Mouse (Mus musculus) hindbrain, embryonic 12.5 days (tissue): ENCODE measurements around the gene Cyp27a1. TPM values are rescaled to one million over a fixed set of nuclear protein-coding genes. Genes with fewer than 3 reads are reported as not detected.

Source experiments
- ATAC-seq: fragments of 200-750 bp; cut with Nextera tagmentation; 2 replicates; pipeline ENCODE4 v1.8.0; 2017; ENCODE audit warnings: moderate TSS enrichment; ENCODE audit not compliant: low FRiP score
- H3K27ac ChIP-seq: fragments of 300-500 bp; sonication (generic); 2 replicates; pipeline ENCODE4 v1.5.1; 2016; ENCODE audit warnings: mild to moderate bottlenecking
- H3K27me3 ChIP-seq: fragments of 300-500 bp; sonication (generic); 2 replicates; pipeline ENCODE4 v1.6.1; 2016; ENCODE audit warnings: mild to moderate bottlenecking
- H3K36me3 ChIP-seq: fragments of 300-500 bp; sonication (generic); 2 replicates; pipeline ENCODE4 v1.6.1; 2016; ENCODE audit warnings: mild to moderate bottlenecking
- H3K4me1 ChIP-seq: fragments of 300-500 bp; sonication (generic); 2 replicates; pipeline ENCODE4 v1.6.1; 2016
- H3K4me2 ChIP-seq: fragments of 300-500 bp; sonication (generic); replicated peaks from 2 replicates; pipeline ENCODE4 v1.6.1; 2016; ENCODE audit warnings: mild to moderate bottlenecking
- H3K4me3 ChIP-seq: fragments of 300-500 bp; sonication (generic); 2 replicates; pipeline ENCODE4 v1.5.1; 2016; ENCODE audit warnings: mild to moderate bottlenecking
- H3K9ac ChIP-seq: fragments of 300-500 bp; sonication (generic); 2 replicates; pipeline ENCODE4 v1.6.1; 2016; ENCODE audit warnings: mild to moderate bottlenecking, moderate library complexity
- H3K9me3 ChIP-seq: fragments of 300-500 bp; sonication (generic); replicated peaks from 2 replicates; pipeline ENCODE4 v1.6.1; 2016; ENCODE audit warnings: mild to moderate bottlenecking
- WGBS: fragments of 180-500 bp; shearing (Covaris S2); methylation state at CpG from one replicate; pipeline ENCODE4 v1.1.7; 2016; 5-methylcytosine and 5-hydroxymethylcytosine counted together
- polyA plus RNA-seq: library from polyadenylated mRNA; unstranded; fragments of >200 nt; fragmentation: Nextera tagmentation; extraction: Ambion mirVana; gene quantifications from 2 replicates; pipeline ENCODE4 v1.2.1, GENCODE M21; 2016

Gene Cyp27a1
- 3.2 and 4.6 TPM in 2 replicates for polyA plus RNA-seq

DNA sequence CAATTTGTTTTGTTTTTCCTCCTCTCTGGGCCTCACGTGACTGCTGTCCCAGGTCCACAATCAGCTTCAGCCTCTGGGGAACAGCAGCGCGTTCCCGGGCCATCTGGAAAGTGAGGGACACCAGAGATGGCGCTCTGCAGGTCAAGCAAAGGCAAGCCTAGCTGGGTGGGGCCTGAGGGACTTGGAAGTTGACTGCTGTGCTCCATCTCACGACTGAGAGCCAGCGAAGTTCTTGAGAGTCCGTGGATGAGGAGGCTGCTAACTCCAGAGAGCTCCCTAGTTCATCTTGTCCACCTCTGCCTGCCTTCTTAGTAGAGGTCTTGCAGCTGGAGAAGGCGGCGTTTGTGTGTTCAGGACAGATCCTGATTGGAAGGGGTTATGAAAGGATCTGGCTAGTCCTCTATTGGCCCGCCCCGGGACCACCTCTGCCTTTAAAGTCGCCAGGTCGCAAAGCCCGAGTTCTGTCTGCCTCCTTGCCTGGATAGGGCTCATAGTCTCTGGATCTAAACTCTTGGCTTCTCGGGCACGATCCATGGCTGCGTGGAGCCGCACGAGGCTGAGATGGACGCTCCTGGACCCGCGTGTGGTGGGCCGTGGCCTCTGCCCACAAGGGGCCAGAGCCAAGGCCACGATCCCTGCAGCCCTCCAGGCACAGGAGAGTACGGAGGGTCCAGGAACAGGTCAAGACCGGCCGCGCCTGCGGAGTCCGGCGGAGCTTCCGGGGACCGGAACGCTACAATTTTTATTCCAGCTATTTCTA is at the start of gene Cyp27a1:
Cyp27a1 (plus strand) TSS at position 476 of the 760 bp plus-strand sequence.
- peak; percentile 56 for ATAC-seq
- Histone ChIP-seq H3K36me3 (no peaks in the 10 kb centered on the region), H3K4me3 (peak within 1 kb of the TSS; percentile 38), H3K27me3 (peaks cover 10% of the 10 kb centered on the region; the same call in 1 of the 2 replicates), H3K4me2 (peak within 1 kb of the TSS; percentile 73), H3K4me1 (peaks cover 11% of the 10 kb centered on the region; the same call in 1 of the 2 replicates), H3K27ac (no peak within 1 kb of the TSS), H3K9me3 (no peaks in the 10 kb centered on the region), H3K9ac (peak within 1 kb of the TSS; percentile 57)
- WGBS, result 2% methylated on average over 35 of the region's 35 CpGs

DNA sequence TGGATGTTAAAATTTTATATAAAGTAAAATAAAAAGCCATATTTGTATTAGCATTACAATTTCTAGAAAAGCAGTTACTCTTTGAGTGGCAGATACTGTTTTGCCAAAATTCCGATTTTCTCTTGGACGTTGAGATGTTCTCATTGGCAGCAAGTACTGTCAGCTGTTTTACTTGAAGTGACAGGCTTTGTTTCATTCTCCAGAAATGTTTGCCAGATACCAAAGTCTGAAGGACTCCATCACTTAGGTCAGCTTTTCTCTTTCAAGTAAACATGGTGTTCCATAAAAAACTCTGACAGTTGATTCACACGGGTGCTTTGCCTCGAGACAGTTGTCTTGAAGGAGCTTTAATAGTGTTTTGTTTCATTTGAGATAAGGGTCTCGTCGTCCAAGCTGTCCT is 48.2 kb upstream of the Cyp27a1 start:
- no peaks in the 10 kb centered on the region for H3K9me3 ChIP-seq
- ATAC-seq, result no peak
- no peak overlapping the region for H3K27ac ChIP-seq
- no peak overlapping the region for H3K4me3 ChIP-seq
- no peak overlapping the region for H3K4me2 ChIP-seq
- H3K9ac ChIP-seq, result no peak overlapping the region
- 83% methylated on average over 6 of the region's 6 CpGs for WGBS
- no peaks in the 10 kb centered on the region for H3K27me3 ChIP-seq
- H3K4me1 ChIP-seq, result peaks cover 11% of the 10 kb centered on the region
- no peaks in the 10 kb centered on the region for H3K36me3 ChIP-seq

DNA sequence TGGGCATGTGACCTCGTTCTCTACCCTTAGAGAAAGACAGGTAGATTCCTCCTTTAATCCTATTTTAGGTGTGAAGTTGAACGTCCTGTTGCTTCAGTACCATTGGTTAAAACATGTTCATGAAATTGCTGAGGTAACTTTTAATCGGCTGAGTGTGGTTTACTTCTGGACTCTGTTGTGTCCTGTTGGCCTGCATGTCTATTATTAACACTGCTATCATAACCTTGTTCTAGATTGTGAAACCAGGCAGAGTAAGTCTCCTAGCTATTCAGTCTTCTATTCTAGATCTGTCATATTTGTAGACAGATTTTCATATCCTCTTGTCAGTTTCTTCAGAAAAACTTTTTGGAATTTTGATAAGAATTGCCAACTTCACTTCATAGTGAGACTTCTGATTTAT is 45.0 kb upstream of the Cyp27a1 start:
- ATAC-seq, result no peak
- no peak overlapping the region for H3K27ac ChIP-seq
- no peak overlapping the region for H3K4me3 ChIP-seq
- no peaks in the 10 kb centered on the region for H3K9me3 ChIP-seq
- peaks cover 10% of the 10 kb centered on the region; the same call in 1 of the 2 replicates for H3K36me3 ChIP-seq
- H3K27me3 ChIP-seq, result no peaks in the 10 kb centered on the region
- H3K9ac ChIP-seq, result no peak overlapping the region
- peaks cover 2% of the 10 kb centered on the region for H3K4me1 ChIP-seq
- WGBS, result 96% methylated on average over 3 of the region's 3 CpGs
- no peak overlapping the region for H3K4me2 ChIP-seq

- Histone ChIP-seq H3K36me3 (peaks cover 17% of the 10 kb centered on the region; the same call in 1 of the 2 replicates), H3K9me3 (no peaks in the 10 kb centered on the region), H3K4me3 (no peak overlapping the region), H3K27ac (no peak overlapping the region), H3K9ac (no peak overlapping the region), H3K27me3 (no peaks in the 10 kb centered on the region), H3K4me1 (no peaks in the 10 kb centered on the region), H3K4me2 (no peak overlapping the region)
- no peak for ATAC-seq
- WGBS, result 83% methylated on average over 7 of the region's 7 CpGs
These were observed 40.6 kb upstream of the Cyp27a1 start for GRCm38 (mm10) chr1:74672731-74673130.

- H3K4me3 ChIP-seq, result no peak overlapping the region
- no peak overlapping the region for H3K27ac ChIP-seq
- ATAC-seq, result no peak
- H3K9ac ChIP-seq, result no peak overlapping the region
- 88% methylated on average over 3 of the region's 3 CpGs for WGBS
- H3K4me2 ChIP-seq, result no peak overlapping the region
- H3K36me3 ChIP-seq, result peaks cover 50% of the 10 kb centered on the region
- H3K4me1 ChIP-seq, result no peaks in the 10 kb centered on the region
- no peaks in the 10 kb centered on the region for H3K27me3 ChIP-seq
- H3K9me3 ChIP-seq, result no peaks in the 10 kb centered on the region
These were observed 36.5 kb upstream of the Cyp27a1 start for GRCm38 (mm10) chr1:74676863-74677262.

DNA sequence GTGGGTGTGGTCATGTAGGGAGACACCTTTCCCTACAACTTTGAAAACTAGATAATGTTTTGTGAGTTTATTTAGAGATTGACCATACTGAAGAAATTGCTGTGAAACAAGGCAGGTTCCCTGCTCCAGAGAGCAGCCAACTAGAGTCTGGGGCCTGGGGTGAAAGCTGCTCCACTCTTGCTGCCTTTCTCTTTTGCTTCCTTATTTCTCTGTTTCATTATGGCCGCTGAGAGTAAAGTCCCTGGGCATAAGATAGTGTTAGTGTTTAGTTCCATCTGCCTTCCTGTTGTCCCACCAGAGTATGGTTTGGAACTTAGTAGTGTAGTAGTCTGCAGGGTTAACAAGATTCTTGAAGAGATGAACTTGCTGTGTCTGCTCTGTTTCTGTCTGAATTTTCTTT is 35.5 kb upstream of the Cyp27a1 start:
- WGBS, result 75% methylated on average over 1 of the region's 1 CpGs
- Histone ChIP-seq H3K27ac (no peak overlapping the region), H3K4me1 (no peaks in the 10 kb centered on the region), H3K27me3 (no peaks in the 10 kb centered on the region), H3K4me2 (no peak overlapping the region), H3K9me3 (no peaks in the 10 kb centered on the region), H3K36me3 (peaks cover 51% of the 10 kb centered on the region), H3K4me3 (no peak overlapping the region), H3K9ac (no peak overlapping the region)
- no peak for ATAC-seq

DNA sequence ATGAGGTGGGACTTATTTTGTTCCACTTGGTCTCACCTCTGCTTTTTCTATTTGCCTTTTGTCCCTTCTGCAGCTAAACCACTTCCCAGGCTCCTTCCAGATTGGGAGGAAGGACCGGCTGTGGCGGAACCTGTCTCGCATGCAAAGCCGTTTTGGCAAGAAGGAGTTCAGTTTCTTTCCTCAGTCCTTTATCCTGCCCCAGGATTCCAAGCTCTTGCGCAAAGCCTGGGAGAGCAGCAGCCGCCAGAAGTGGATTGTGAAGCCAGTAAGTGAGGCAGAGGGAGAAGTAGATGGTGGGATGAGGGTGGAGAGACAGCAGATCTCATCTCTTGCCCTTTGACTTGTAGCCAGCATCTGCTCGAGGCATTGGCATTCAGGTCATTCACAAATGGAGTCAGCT is 26.2 kb upstream of the Cyp27a1 start:
- Histone ChIP-seq H3K9ac (no peak overlapping the region), H3K4me2 (no peak overlapping the region), H3K36me3 (peaks cover 82% of the 10 kb centered on the region), H3K27ac (no peak overlapping the region), H3K9me3 (no peaks in the 10 kb centered on the region), H3K4me1 (no peaks in the 10 kb centered on the region), H3K27me3 (no peaks in the 10 kb centered on the region), H3K4me3 (no peak overlapping the region)
- WGBS, result 91% methylated on average over 7 of the region's 7 CpGs
- ATAC-seq, result no peak

GRCm38 (mm10) chr1:74693891-74694583 is 19.3 kb upstream of the Cyp27a1 start:
- Histone ChIP-seq H3K4me3 (no peak overlapping the region), H3K9me3 (no peaks in the 10 kb centered on the region), H3K27ac (no peak overlapping the region), H3K4me1 (no peaks in the 10 kb centered on the region), H3K36me3 (peaks cover 84% of the 10 kb centered on the region), H3K4me2 (no peak overlapping the region), H3K9ac (no peak overlapping the region), H3K27me3 (no peaks in the 10 kb centered on the region)
- ATAC-seq, result no peak
- 94% methylated on average over 8 of the region's 8 CpGs for WGBS

- Histone ChIP-seq H3K27ac (no peak overlapping the region), H3K9ac (no peak overlapping the region), H3K4me3 (no peak overlapping the region), H3K36me3 (peaks cover 78% of the 10 kb centered on the region), H3K27me3 (no peaks in the 10 kb centered on the region), H3K4me2 (no peak overlapping the region), H3K4me1 (no peaks in the 10 kb centered on the region), H3K9me3 (no peaks in the 10 kb centered on the region)
- no peak for ATAC-seq
- WGBS, result 94% methylated on average over 4 of the region's 4 CpGs
These were observed 17.5 kb upstream of the Cyp27a1 start for GRCm38 (mm10) chr1:74695836-74696235.

DNA sequence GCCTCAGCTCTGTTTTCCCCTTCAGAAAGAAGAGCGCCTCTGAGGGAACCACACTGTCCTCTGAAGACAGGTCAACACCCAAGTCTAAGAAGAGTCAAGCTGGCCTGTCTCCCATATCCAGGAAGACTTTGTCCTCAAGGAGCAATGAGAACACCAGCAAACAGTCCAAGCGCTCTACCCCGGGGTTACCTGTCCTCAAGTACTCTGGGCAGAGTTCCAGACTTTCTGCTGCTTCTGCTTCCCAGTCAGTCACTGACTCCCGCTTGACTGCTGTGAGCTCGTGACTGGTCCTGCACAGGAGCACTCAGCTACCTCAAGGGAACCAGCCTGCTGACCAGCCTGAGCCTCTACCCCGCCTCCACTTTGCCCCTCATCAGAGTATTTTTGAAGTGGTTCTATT is 16.0 kb upstream of the Cyp27a1 start:
- WGBS, result 95% methylated on average over 6 of the region's 6 CpGs
- H3K27ac ChIP-seq, result no peak overlapping the region
- no peak overlapping the region for H3K4me2 ChIP-seq
- no peak overlapping the region for H3K9ac ChIP-seq
- no peaks in the 10 kb centered on the region for H3K27me3 ChIP-seq
- H3K4me3 ChIP-seq, result no peak overlapping the region
- ATAC-seq, result no peak
- peaks cover 71% of the 10 kb centered on the region for H3K36me3 ChIP-seq
- no peaks in the 10 kb centered on the region for H3K4me1 ChIP-seq
- no peaks in the 10 kb centered on the region for H3K9me3 ChIP-seq

- Histone ChIP-seq H3K4me1 (no peaks in the 10 kb centered on the region), H3K4me2 (no peak overlapping the region), H3K4me3 (no peak overlapping the region), H3K9me3 (no peaks in the 10 kb centered on the region), H3K27me3 (no peaks in the 10 kb centered on the region), H3K27ac (no peak overlapping the region), H3K9ac (no peak overlapping the region), H3K36me3 (peaks cover 69% of the 10 kb centered on the region)
- WGBS, result 100% methylated on average over 1 of the region's 1 CpGs
- ATAC-seq, result no peak
These were observed 15.0 kb upstream of the Cyp27a1 start for GRCm38 (mm10) chr1:74698353-74698752.

- no peaks in the 10 kb centered on the region for H3K27me3 ChIP-seq
- H3K36me3 ChIP-seq, result peaks cover 67% of the 10 kb centered on the region
- H3K4me1 ChIP-seq, result no peaks in the 10 kb centered on the region
- ATAC-seq, result no peak
- H3K9ac ChIP-seq, result no peak overlapping the region
- no peak overlapping the region for H3K4me2 ChIP-seq
- H3K9me3 ChIP-seq, result no peaks in the 10 kb centered on the region
- H3K4me3 ChIP-seq, result no peak overlapping the region
- no peak overlapping the region for H3K27ac ChIP-seq
- WGBS, result 100% methylated on average over 1 of the region's 1 CpGs
These were observed 14.6 kb upstream of the Cyp27a1 start for GRCm38 (mm10) chr1:74698791-74699190.
